9 mouse cellular contexts compared by ENCODE assay signal in genomic region chr9:70260324-70260841, GRCm38 (mm10). TPM values are rescaled to one million over a fixed set of nuclear protein-coding genes. Genes with fewer than 3 reads are reported as not detected.
DNase-seq lines count a peak whose midpoint lies in the region; ATAC-seq and TF ChIP-seq lines count a peak whose summit lies in the region.
"Had no signal": no experiment of that assay in that cellular context is flagged by ENCODE, and none has a peak within 500 bp of the region (broad histone marks: within the 10 kb centered on the region; RNA-seq: fewer than 3 reads in every experiment).

No protein-coding gene starts in this region.

- WGBS in kidney, adult 2 months, result 46% methylated on average over 9 of the region's 9 CpGs

- peak overlapping the region; percentile 33 for H3K27ac ChIP-seq in kidney, adult 2 months (ENCODE audit: insufficient read depth, low read depth, low read length)
- H3K27ac ChIP-seq: liver, embryonic 15.5 days had no signal

- TF ChIP-seq POLR2A in kidney, adult 2 months (IDR thresholded peaks at IDR 0.05; ENCODE audit: low read depth, low read length), result no peak

- peaks cover 52% of the 10 kb centered on the region for H3K4me1 ChIP-seq in kidney, adult 2 months (ENCODE audit: control insufficient read depth, insufficient read depth, low read length)

- H3K36me3 ChIP-seq in kidney, adult 2 months (ENCODE audit: control insufficient read depth, insufficient read depth, low read length), result no peaks in the 10 kb centered on the region
- H3K36me3 ChIP-seq: liver, embryonic 15.5 days had no signal

- H3K27me3 ChIP-seq in kidney, adult 2 months (replicated peaks; ENCODE audit: control insufficient read depth, insufficient read depth, low read length), result no peaks in the 10 kb centered on the region

- DNase-seq in layer of hippocampus, adult 11-12 months (ENCODE audit: low spot score), result peak; percentile 39
- DNase-seq in layer of hippocampus, postnatal 25 days (ENCODE audit: extremely low spot score in 1 of 2, low spot score in 1 of 2), result no peak
- peak; percentile 76 for DNase-seq in kidney, adult 2 months
- no peak for DNase-seq in Muller cell, postnatal 12 days (ENCODE audit: inconsistent ontology term)
- no peak for DNase-seq in spleen, adult 18-20 months
- DNase-seq in liver, result no peak

- no peak overlapping the region for H3K4me3 ChIP-seq in kidney, adult 2 months (ENCODE audit: insufficient read depth, low read depth, low read length)
- H3K4me3 ChIP-seq: liver, embryonic 15.5 days had no signal

- no peak for TF ChIP-seq CTCF in kidney, adult 2 months (conservative IDR thresholded peaks at IDR 0.05; ENCODE audit: insufficient read depth, insufficient read length, low read depth, low read length)

- ATAC-seq in common myeloid progenitor, adult 5-6 weeks (replicated peaks; ENCODE audit: low read depth, poor library complexity, severe bottlenecking), result peak; percentile 72
- ATAC-seq in megakaryocyte progenitor cell, adult 5-6 weeks (replicated peaks; ENCODE audit: poor library complexity), result peak; percentile 87

RNA-seq across cellular contexts. Expression of gene Myo1e, which starts 53.2 kb away (rescaled TPM):
- total RNA-seq in layer of hippocampus, postnatal 25 days (2021), result 1 to 10 TPM; 8.9 TPM
- total RNA-seq in common myeloid progenitor, adult 5-6 weeks (2017), result 0.53 and 1.1 TPM in 2 replicates
- polyA plus RNA-seq in kidney, adult 2 months (2012; rRNA removed), result 13.1 and 14.5 TPM in 2 replicates
- 0.10 TPM in 1 of 2 replicates, not detected in the other for total RNA-seq in megakaryocyte progenitor cell, adult 5-6 weeks (2015)
- total RNA-seq in megakaryocyte progenitor cell, adult 5-6 weeks (2017), result 0.03 TPM in 1 of 2 replicates, not detected in the other

Comparison
In these comparisons a context has a peak if more than half of its experiments do, and no peak if none do; other contexts are left out.
1. DNase-seq: peak in layer of hippocampus, adult 11-12 months (single experiment) and kidney, adult 2 months (single experiment); none in layer of hippocampus, postnatal 25 days (0 of 2), Muller cell, postnatal 12 days (single experiment), spleen, adult 18-20 months (0 of 2) and liver (single experiment).